Mouse (Mus musculus) neutrophil, adult 5-6 weeks (primary cell): ENCODE results near the gene Parp8. TPM values are rescaled to one million over a fixed set of nuclear protein-coding genes. Genes with fewer than 3 reads are reported as not detected.
A peak's percentile ranks its signal among the peaks of the same experiment; 100 is the strongest.

Experiments
- ATAC-seq: fragments of 151-379, 151-347 bp; 2 replicates; pipeline ENCODE4 v1.8.0; 2017; ENCODE audit warnings: mild to moderate bottlenecking, moderate TSS enrichment; ENCODE audit not compliant: insufficient number of reproducible peaks, poor library complexity, low FRiP score, severe bottlenecking; ENCODE audit errors: extremely low read depth
- total RNA-seq: library from RNA; stranded (forward); fragments of 200-1000 nt; gene quantifications from 2 replicates; pipeline ENCODE4 v1.2.3, GENCODE M21; 2017

The Parp8 gene
- total RNA-seq, 1 experiment from 2014 or later: 89.8 TPM

GRCm38 (mm10) chr13:116973491-116973890 is 51.8 kb downstream of the Parp8 start:
- no peak for ATAC-seq

GRCm38 (mm10) chr13:116972036-116972611 is 53.2 kb downstream of the Parp8 start:
- peak; percentile 43; the same call in 1 of the 2 replicates for ATAC-seq

GRCm38 (mm10) chr13:116970706-116971428 is 54.5 kb downstream of the Parp8 start:
- no peak for ATAC-seq

GRCm38 (mm10) chr13:116969650-116970049 is 55.7 kb downstream of the Parp8 start:
- ATAC-seq: no peak

- no peak for ATAC-seq
Observed at GRCm38 (mm10) chr13:116968906-116969305, 56.4 kb downstream of the Parp8 start.

- ATAC-seq: no peak
Observed at GRCm38 (mm10) chr13:116967459-116967858, 57.9 kb downstream of the Parp8 start.

- ATAC-seq: no peak
Observed at GRCm38 (mm10) chr13:116962480-116963462, 62.6 kb downstream of the Parp8 start.

GRCm38 (mm10) chr13:116958776-116959589 is 66.4 kb downstream of the Parp8 start:
- no peak for ATAC-seq

GRCm38 (mm10) chr13:116957577-116957976 is 67.8 kb downstream of the Parp8 start:
- no peak for ATAC-seq

GRCm38 (mm10) chr13:116951336-116951735 is 74.0 kb downstream of the Parp8 start:
- no peak for ATAC-seq

GRCm38 (mm10) chr13:116949527-116949926 is 75.8 kb downstream of the Parp8 start:
- peak; percentile 58; the same call in 1 of the 2 replicates for ATAC-seq

GRCm38 (mm10) chr13:116949056-116949455 is 76.3 kb downstream of the Parp8 start:
- ATAC-seq: no peak

GRCm38 (mm10) chr13:116948299-116948659 is 77.1 kb downstream of the Parp8 start:
- ATAC-seq: no peak

GRCm38 (mm10) chr13:116947611-116948298 is 77.6 kb downstream of the Parp8 start:
- no peak for ATAC-seq

GRCm38 (mm10) chr13:116946566-116946965 is 78.8 kb downstream of the Parp8 start:
- no peak for ATAC-seq

- no peak for ATAC-seq
Observed at GRCm38 (mm10) chr13:116941280-116942015, 83.9 kb downstream of the Parp8 start.

- no peak for ATAC-seq
Observed at GRCm38 (mm10) chr13:116940761-116941160, 84.6 kb downstream of the Parp8 start.
